Mouse (Mus musculus) limb, embryonic 13.5 days (tissue): ENCODE measurements around the gene Tfe3. TPM values are rescaled to one million over a fixed set of nuclear protein-coding genes. Genes with fewer than 3 reads are reported as not detected.
"Not testable (repeated sequence)": the region's sequence is repeated elsewhere in the genome, so short reads cannot be mapped to it uniquely, and the experiment has no call there.

ENCODE experiments used
- ATAC-seq: fragments of 200-750 bp; cut with Nextera tagmentation; 2 replicates; pipeline ENCODE4 v1.8.0; 2017; ENCODE audit warnings: low read depth, moderate number of reproducible peaks, moderate TSS enrichment; ENCODE audit not compliant: low FRiP score
- H3K27ac ChIP-seq: fragments of 300-500 bp; sonication (generic); 2 replicates; pipeline ENCODE4 v1.5.1; 2015; ENCODE audit warnings: inconsistent platforms, mild to moderate bottlenecking, moderate library complexity
- H3K27me3 ChIP-seq: fragments of 300-500 bp; sonication (generic); 2 replicates; pipeline ENCODE4 v1.6.1; 2015; ENCODE audit warnings: mild to moderate bottlenecking, inconsistent platforms
- H3K36me3 ChIP-seq: fragments of 300-500 bp; sonication (generic); 2 replicates; pipeline ENCODE4 v1.6.1; 2015; ENCODE audit warnings: inconsistent platforms, mild to moderate bottlenecking, moderate library complexity
- H3K4me1 ChIP-seq: fragments of 300-500 bp; sonication (generic); 2 replicates; pipeline ENCODE4 v1.6.1; 2015; ENCODE audit warnings: inconsistent platforms
- H3K4me2 ChIP-seq: fragments of 300-500 bp; sonication (generic); replicated peaks from 2 replicates; pipeline ENCODE4 v1.6.1; 2015; ENCODE audit warnings: inconsistent platforms, mild to moderate bottlenecking, moderate library complexity
- H3K4me3 ChIP-seq: fragments of 300-500 bp; sonication (generic); 2 replicates; pipeline ENCODE4 v1.5.1; 2015; ENCODE audit warnings: moderate library complexity, mild to moderate bottlenecking, inconsistent platforms
- H3K9ac ChIP-seq: fragments of 300-500 bp; sonication (generic); 2 replicates; pipeline ENCODE4 v1.6.1; 2015; ENCODE audit warnings: mild to moderate bottlenecking, inconsistent platforms
- H3K9me3 ChIP-seq: fragments of 300-500 bp; sonication (generic); 2 replicates; pipeline ENCODE4 v1.6.1; 2016; ENCODE audit warnings: inconsistent platforms
- WGBS: fragments of 180-500 bp; shearing (Covaris S2); methylation state at CpG from one replicate; pipeline ENCODE4 v1.1.7; 2015; 5-methylcytosine and 5-hydroxymethylcytosine counted together
- microRNA counts: library from miRNA; unstranded; fragments of <30 nt; microRNA quantifications from one replicate; lab custom pipeline; 2016
- microRNA-seq: library from miRNA; unstranded; fragments of <30 nt; microRNA quantifications from one replicate; pipeline ENCODE4, GENCODE M21; 2016
- polyA plus RNA-seq: library from polyadenylated mRNA; unstranded; fragments of >200 nt; fragmentation: Nextera tagmentation; extraction: Ambion mirVana; gene quantifications from 2 replicates; pipeline ENCODE4 v1.2.1, GENCODE M21; 2015

Tfe3 gene
- polyA plus RNA-seq, 1 experiment from 2014 or later = 27.6 TPM

GRCm38 (mm10) chrX:7782603-7783092 lies 20.3 kb downstream of the Tfe3 start:
- no peaks in the 10 kb centered on the region for H3K9me3 ChIP-seq
- H3K4me3 ChIP-seq = no peak overlapping the region
- H3K27me3 ChIP-seq = no peaks in the 10 kb centered on the region
- H3K4me2 ChIP-seq = no peak overlapping the region
- no peak overlapping the region for H3K9ac ChIP-seq
- no peaks in the 10 kb centered on the region for H3K4me1 ChIP-seq
- H3K27ac ChIP-seq = no peak overlapping the region
- 72% methylated on average over 4 of the region's 4 CpGs for WGBS
- ATAC-seq = no peak
- no peaks in the 10 kb centered on the region for H3K36me3 ChIP-seq

DNA sequence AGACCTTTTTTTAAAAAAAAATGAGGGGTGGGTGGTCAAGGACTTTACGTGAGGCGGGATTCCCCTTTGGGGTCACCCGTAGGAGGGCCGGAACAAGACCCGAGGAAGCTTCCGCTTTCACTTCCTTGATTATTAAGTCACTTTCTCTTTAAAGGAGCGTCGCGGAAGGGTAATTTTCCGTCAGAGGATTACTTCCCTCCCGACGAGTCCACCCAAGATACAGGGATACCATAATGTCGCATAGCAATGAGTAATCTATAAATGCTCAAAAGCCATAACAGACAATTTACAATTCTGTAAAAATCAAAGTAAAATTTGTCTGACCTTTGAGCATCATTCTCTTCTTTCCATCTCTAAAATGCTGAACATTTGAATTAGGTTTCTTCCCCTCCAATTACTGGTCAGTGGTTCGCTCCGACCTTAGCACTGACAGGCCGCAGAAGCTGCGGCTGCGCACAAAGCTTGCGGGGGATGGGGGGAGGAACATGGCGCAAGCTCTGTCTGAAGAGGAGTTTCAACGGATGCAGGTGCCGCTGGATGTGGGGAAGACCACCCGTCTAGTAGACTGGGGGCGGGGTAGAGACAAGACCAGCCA lies 27.3 kb downstream of the Tfe3 start, which contains the start of gene Gripap1:
TSS of gene Gripap1 (plus strand) at position 224 of the 595 bp plus-strand sequence.
- Histone ChIP-seq H3K4me2 (peak within 1 kb of the TSS; percentile 67), H3K36me3 (no peaks in the 10 kb centered on the region; the same call in 1 of the 2 replicates), H3K27me3 (no peaks in the 10 kb centered on the region), H3K4me3 (peak within 1 kb of the TSS; percentile 54), H3K9ac (peak within 1 kb of the TSS; percentile 59), H3K9me3 (no peaks in the 10 kb centered on the region), H3K27ac (no peak within 1 kb of the TSS), H3K4me1 (peaks cover 5% of the 10 kb centered on the region; the same call in 1 of the 2 replicates)
- WGBS = 8% methylated on average over 24 of the region's 24 CpGs
- ATAC-seq = peak; percentile 89

DNA sequence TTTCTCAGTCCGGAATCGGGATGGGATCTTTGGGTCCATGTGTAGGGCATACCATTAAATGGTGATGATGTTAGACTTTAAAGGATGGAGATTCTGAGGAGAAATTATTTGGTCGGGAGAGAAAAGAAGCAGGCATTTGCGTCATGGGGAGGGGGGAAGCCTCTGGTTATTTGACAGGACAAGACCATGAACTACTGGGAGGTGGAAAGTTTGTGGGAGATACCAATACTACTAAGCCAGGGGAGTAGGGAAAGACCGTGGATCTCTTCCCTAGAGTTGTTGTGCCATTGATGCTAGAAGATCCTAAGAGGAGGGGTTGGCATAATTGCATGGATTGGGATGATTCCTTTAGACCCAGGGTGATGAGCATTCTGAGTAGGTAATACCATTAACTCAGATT lies 27.9 kb downstream of the Tfe3 start:
- H3K36me3 ChIP-seq = no peaks in the 10 kb centered on the region; the same call in 1 of the 2 replicates
- WGBS = 20% methylated on average over 5 of the region's 5 CpGs
- H3K27ac ChIP-seq = no peak overlapping the region
- H3K9me3 ChIP-seq = no peaks in the 10 kb centered on the region
- peaks cover 5% of the 10 kb centered on the region; the same call in 1 of the 2 replicates for H3K4me1 ChIP-seq
- no peaks in the 10 kb centered on the region for H3K27me3 ChIP-seq
- H3K4me2 ChIP-seq = peak overlapping the region; percentile 67
- H3K9ac ChIP-seq = peak overlapping the region; percentile 59
- peak overlapping the region; percentile 54 for H3K4me3 ChIP-seq
- ATAC-seq = no peak

DNA sequence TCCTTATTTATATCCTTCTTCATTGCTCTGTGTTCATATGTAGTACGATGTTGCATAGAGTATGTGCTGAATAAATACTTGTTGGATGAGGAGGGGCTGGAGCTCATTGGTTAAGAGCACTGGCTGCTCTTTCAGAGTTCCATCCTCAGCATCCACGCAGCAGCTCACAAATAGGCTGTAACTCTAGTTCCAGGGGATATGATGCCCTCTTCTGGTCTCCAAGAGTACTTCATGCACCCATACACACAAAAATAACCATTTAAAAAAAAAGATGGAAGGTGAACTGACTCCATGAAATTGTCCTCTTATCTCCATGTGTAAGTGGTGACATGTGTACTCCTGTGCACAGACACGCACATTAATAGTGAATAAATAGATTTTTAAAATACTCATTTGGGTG lies 31.0 kb downstream of the Tfe3 start:
- no peak for ATAC-seq
- Histone ChIP-seq H3K9me3 (no peaks in the 10 kb centered on the region), H3K4me1 (peaks cover 5% of the 10 kb centered on the region; the same call in 1 of the 2 replicates), H3K27me3 (no peaks in the 10 kb centered on the region), H3K36me3 (no peaks in the 10 kb centered on the region; the same call in 1 of the 2 replicates), H3K27ac (no peak overlapping the region), H3K9ac (no peak overlapping the region), H3K4me2 (no peak overlapping the region), H3K4me3 (no peak overlapping the region)
- WGBS = 51% methylated on average over 3 of the region's 3 CpGs

GRCm38 (mm10) chrX:7795016-7795415 lies 32.7 kb downstream of the Tfe3 start:
- Histone ChIP-seq H3K27me3 (no peaks in the 10 kb centered on the region), H3K27ac (no peak overlapping the region), H3K9me3 (no peaks in the 10 kb centered on the region), H3K4me2 (no peak overlapping the region), H3K36me3 (peaks cover 2% of the 10 kb centered on the region), H3K4me3 (no peak overlapping the region), H3K9ac (no peak overlapping the region), H3K4me1 (peaks cover 5% of the 10 kb centered on the region; the same call in 1 of the 2 replicates)
- WGBS = 23% methylated on average over 7 of the region's 7 CpGs
- ATAC-seq = no peak

DNA sequence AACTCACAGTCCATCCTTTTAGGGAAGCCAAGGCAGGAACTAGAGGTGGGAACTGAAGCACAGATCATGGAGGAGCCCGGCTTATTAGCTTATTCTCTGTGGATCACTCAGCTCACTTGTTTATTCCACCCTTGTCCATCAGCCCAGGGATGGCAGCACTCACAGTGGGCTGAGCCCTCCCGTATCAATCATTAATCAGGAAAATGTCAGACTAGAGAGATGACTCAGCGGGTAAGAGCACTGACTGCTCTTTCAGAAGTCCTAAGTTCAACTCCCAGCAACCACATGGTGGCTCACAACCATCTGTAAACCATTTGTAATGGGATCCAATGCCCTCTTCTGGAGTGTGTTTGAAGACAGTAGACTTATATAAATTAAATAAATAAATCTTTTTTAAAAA lies 35.0 kb downstream of the Tfe3 start:
- H3K4me2 ChIP-seq = no peak overlapping the region
- no peaks in the 10 kb centered on the region for H3K27me3 ChIP-seq
- no peak overlapping the region for H3K4me3 ChIP-seq
- peaks cover 4% of the 10 kb centered on the region for H3K36me3 ChIP-seq
- no peak for ATAC-seq
- no peak overlapping the region for H3K27ac ChIP-seq
- H3K4me1 ChIP-seq = no peaks in the 10 kb centered on the region
- WGBS = 77% methylated on average over 3 of the region's 3 CpGs
- no peak overlapping the region for H3K9ac ChIP-seq
- no peaks in the 10 kb centered on the region for H3K9me3 ChIP-seq

- H3K4me1 ChIP-seq, H3K9me3 ChIP-seq, H3K9ac ChIP-seq, H3K4me2 ChIP-seq, H3K4me3 ChIP-seq, H3K27me3 ChIP-seq, ATAC-seq, H3K27ac ChIP-seq: not testable (repeated sequence)
- 84% methylated on average over 2 of the region's 2 CpGs for WGBS
- H3K36me3 ChIP-seq = peaks cover 24% of the 10 kb centered on the region
These were observed 39.8 kb downstream of the Tfe3 start for GRCm38 (mm10) chrX:7802157-7802556.

GRCm38 (mm10) chrX:7815016-7815415 lies 52.7 kb downstream of the Tfe3 start:
- not testable (repeated sequence) for H3K27me3 ChIP-seq, H3K27ac ChIP-seq, H3K9ac ChIP-seq, H3K4me1 ChIP-seq, H3K4me2 ChIP-seq, H3K4me3 ChIP-seq, H3K9me3 ChIP-seq, ATAC-seq
- H3K36me3 ChIP-seq = peaks cover 45% of the 10 kb centered on the region
- WGBS = 46% methylated on average over 8 of the region's 8 CpGs

- WGBS = 15% methylated on average over 23 of the region's 24 CpGs
- H3K4me1 ChIP-seq = peaks cover 6% of the 10 kb centered on the region; the same call in 1 of the 2 replicates
- H3K9ac ChIP-seq = peak within 1 kb of the TSS; percentile 56
- peak within 1 kb of the TSS; percentile 68 for H3K4me2 ChIP-seq
- peak within 1 kb of the TSS; percentile 47 for H3K4me3 ChIP-seq
- no peak within 1 kb of the TSS for H3K27ac ChIP-seq
- H3K36me3 ChIP-seq = peaks cover 13% of the 10 kb centered on the region; the same call in 1 of the 2 replicates
- ATAC-seq = peak; percentile 69
- H3K9me3 ChIP-seq = no peaks in the 10 kb centered on the region
- H3K27me3 ChIP-seq = no peaks in the 10 kb centered on the region
These were observed 59.8 kb downstream of the Tfe3 start, which contains the start of gene Kcnd1 for GRCm38 (mm10) chrX:7821865-7822779. Gene Kcnd1 (plus strand): TSS chrX:7822289.

MicroRNA genes within 50 kb of the gene (microRNA counts, 519-probe panel; counts per million panel counts)
- microRNA mmu-miR-1198 (lab: Ali Mortazavi, UCI) = 2,718 counts per million, percentile 42 among the panel's probes with 10 or more counts

Small RNA genes within 50 kb of the gene (microRNA-seq; reads per million reads assigned to microRNA genes)
- gene Mir1198 = 18.3 reads per million, percentile 34 among the genes with 10 or more reads in this experiment

Other genes with a start within 250 kb of the Tfe3 start
- gene Foxp3, start 188.9 kb upstream of the Tfe3 start, polyA plus RNA-seq = 0.08 and 0.09 TPM in 2 replicates
- 1.6 and 2.3 TPM in 2 replicates for gene Ppp1r3f, start 188.3 kb upstream of the Tfe3 start, polyA plus RNA-seq
- gene Ccdc22, start 157.0 kb upstream of the Tfe3 start, polyA plus RNA-seq = 27.9 and 29.6 TPM in 2 replicates
- gene Cacna1f, start 155.5 kb upstream of the Tfe3 start, polyA plus RNA-seq = 0.04 TPM in 1 of 2 replicates, not detected in the other
- 0.93 and 1.4 TPM in 2 replicates for gene Syp, start 124.1 kb upstream of the Tfe3 start, polyA plus RNA-seq
- 9.6 and 10.0 TPM in 2 replicates for gene Prickle3, start 105.3 kb upstream of the Tfe3 start, polyA plus RNA-seq
- gene Plp2, start 91.2 kb upstream of the Tfe3 start, polyA plus RNA-seq = 108 and 114 TPM in 2 replicates
- 0.22 and 0.40 TPM in 2 replicates for gene Magix, start 81.3 kb upstream of the Tfe3 start, polyA plus RNA-seq
- 40.8 and 42.6 TPM in 2 replicates for gene Gpkow, start 65.4 kb upstream of the Tfe3 start, polyA plus RNA-seq
- gene Wdr45, start 48.2 kb upstream of the Tfe3 start, polyA plus RNA-seq = 32.0 and 36.1 TPM in 2 replicates
- 0.48 and 0.78 TPM in 2 replicates for gene Gm45208, start 40.3 kb upstream of the Tfe3 start, polyA plus RNA-seq
- 84.1 and 85.0 TPM in 2 replicates for gene Praf2, start 34.1 kb upstream of the Tfe3 start, polyA plus RNA-seq
- gene Ccdc120, start 11.7 kb upstream of the Tfe3 start, polyA plus RNA-seq = 17.5 and 22.1 TPM in 2 replicates
- gene Gripap1, start 27.2 kb downstream of the Tfe3 start, polyA plus RNA-seq = 42.0 and 47.3 TPM in 2 replicates
- gene Kcnd1, start 59.7 kb downstream of the Tfe3 start, polyA plus RNA-seq = 0.94 and 1.7 TPM in 2 replicates
- 45.4 and 49.8 TPM in 2 replicates for gene Otud5, start 78.8 kb downstream of the Tfe3 start, polyA plus RNA-seq
- 4.1 and 4.8 TPM in 2 replicates for gene Pim2, start 115.7 kb downstream of the Tfe3 start, polyA plus RNA-seq
- 45.2 and 50.2 TPM in 2 replicates for gene Slc35a2, start 121.5 kb downstream of the Tfe3 start, polyA plus RNA-seq
- 138 and 149 TPM in 2 replicates for gene Pqbp1, start 136.7 kb downstream of the Tfe3 start, polyA plus RNA-seq
- gene Timm17b, start 136.8 kb downstream of the Tfe3 start, polyA plus RNA-seq = 179 and 181 TPM in 2 replicates
- not detected in 2 replicates for gene Gm10491, start 145.3 kb downstream of the Tfe3 start, polyA plus RNA-seq
- gene Gm10490, start 147.0 kb downstream of the Tfe3 start, polyA plus RNA-seq = not detected in 2 replicates
- gene Pcsk1n, start 157.3 kb downstream of the Tfe3 start, polyA plus RNA-seq = 0.89 and 0.94 TPM in 2 replicates
- gene Eras, start 166.0 kb downstream of the Tfe3 start, polyA plus RNA-seq = not detected in 2 replicates
- 39.3 and 42.2 TPM in 2 replicates for gene Hdac6, start 185.3 kb downstream of the Tfe3 start, polyA plus RNA-seq
- gene Gata1, start 215.5 kb downstream of the Tfe3 start, polyA plus RNA-seq = 1.1 and 1.9 TPM in 2 replicates